In genomic region chr2:68463801-68464200, GRCm38 (mm10) we compare ENCODE assay signal across 14 mouse cellular contexts.
"Had no signal": no experiment of that assay in that cellular context is flagged by ENCODE, and none has a peak within 500 bp of the region (broad histone marks: within the 10 kb centered on the region; RNA-seq: fewer than 3 reads in every experiment).

No protein-coding gene starts in this region.

- H3K27ac ChIP-seq: limb, embryonic 12.5 days; limb, embryonic 15.5 days; liver, embryonic 14.5 days; macrophage; midbrain, embryonic 13.5 days had no signal

- H3K4me3 ChIP-seq: limb, embryonic 12.5 days; limb, embryonic 15.5 days; midbrain, embryonic 13.5 days had no signal

- H3K4me2 ChIP-seq: limb, embryonic 12.5 days; limb, embryonic 15.5 days; liver, embryonic 11.5 days; lung, embryonic 14.5 days; midbrain, embryonic 13.5 days had no signal

- H3K9me3 ChIP-seq: limb, embryonic 12.5 days; limb, embryonic 15.5 days; midbrain, embryonic 13.5 days had no signal

- ATAC-seq: liver, postnatal 0 days; lung, postnatal 0 days; midbrain, embryonic 13.5 days had no signal

- H3K9ac ChIP-seq: limb, embryonic 12.5 days; limb, embryonic 15.5 days; liver, embryonic 14.5 days; liver, postnatal 0 days; lung, embryonic 14.5 days; midbrain, embryonic 13.5 days had no signal

- DNase-seq: kidney, postnatal 14 days; kidney, postnatal 4 days; left cerebral cortex, postnatal 4 days; liver, postnatal 0 days; lung, embryonic 14.5 days; thymus, adult 18-20 months; thymus, postnatal 36 days had no signal

- H3K27me3 ChIP-seq: limb, embryonic 12.5 days; limb, embryonic 15.5 days; midbrain, embryonic 13.5 days had no signal
